Mouse (Mus musculus): Measurements from ENCODE around the gene Rnf224. TPM values are rescaled to one million over a fixed set of nuclear protein-coding genes. Genes with fewer than 3 reads are reported as not detected.
"Not testable (repeated sequence)": the region's sequence is repeated elsewhere in the genome, so short reads cannot be mapped to it uniquely, and the experiment has no call there.

The Rnf224 gene
- total RNA-seq (2021), result not detected
- long read RNA-seq, experiment 1, result 0 reads
- long read RNA-seq, experiment 2, result 0 reads

GRCm38 (mm10) chr2:25236614-25237013, at the start of gene Rnf224:
Gene Rnf224, minus strand, starts transcription at chr2:25236787.
- no peak for DNase-seq (ENCODE audit: low spot score in 2 of 2)

GRCm38 (mm10) chr2:25286314-25286713, 49.7 kb upstream of the Rnf224 start:
- no peak for DNase-seq (ENCODE audit: low spot score in 2 of 2)

DNA sequence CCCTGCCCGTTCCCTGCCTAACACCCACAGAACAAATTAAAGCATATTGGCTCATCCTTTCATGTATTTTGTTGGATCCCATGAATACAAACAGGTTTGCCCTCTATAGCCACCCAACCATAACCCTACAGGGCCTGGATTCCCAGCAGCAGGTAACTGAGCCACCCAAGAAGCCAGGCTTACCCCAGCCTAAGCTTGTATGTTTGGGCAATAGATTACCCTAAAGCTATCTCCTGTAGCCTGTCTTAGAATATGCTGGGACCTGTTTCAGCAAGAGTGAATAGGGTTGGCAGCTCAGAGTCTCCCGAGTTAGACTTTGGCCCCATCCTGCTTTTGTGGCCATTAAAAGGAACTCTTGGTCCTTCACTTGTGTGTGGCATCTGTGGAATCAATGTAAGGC, 49.0 kb upstream of the Rnf224 start:
- DNase-seq (ENCODE audit: low spot score in 2 of 2), result no peak

GRCm38 (mm10) chr2:25278928-25279882, 42.6 kb upstream of the Rnf224 start:
- DNase-seq (ENCODE audit: low spot score in 2 of 2), result peak; percentile 73 to 79

DNA sequence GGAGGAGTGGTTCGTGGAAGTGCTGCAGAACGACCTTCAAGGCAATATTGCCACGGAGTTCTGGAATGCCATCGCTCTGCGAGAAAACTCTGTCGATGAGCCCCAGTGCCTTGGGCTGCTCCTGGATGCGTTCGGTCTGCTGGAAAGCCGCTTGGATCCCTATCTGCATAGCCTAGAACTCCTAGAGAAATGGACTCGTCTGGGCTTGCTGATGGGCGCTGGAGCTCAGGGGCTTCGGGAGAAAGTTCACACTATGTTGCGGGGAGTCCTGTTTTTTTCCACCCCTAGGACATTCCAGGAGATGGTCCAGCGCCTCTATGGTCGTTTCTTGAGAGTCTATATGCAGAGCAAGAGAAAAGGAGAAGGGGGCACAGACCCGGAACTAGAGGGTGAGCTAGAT, 36.4 kb upstream of the Rnf224 start:
- no peak for DNase-seq (ENCODE audit: low spot score in 2 of 2)

DNA sequence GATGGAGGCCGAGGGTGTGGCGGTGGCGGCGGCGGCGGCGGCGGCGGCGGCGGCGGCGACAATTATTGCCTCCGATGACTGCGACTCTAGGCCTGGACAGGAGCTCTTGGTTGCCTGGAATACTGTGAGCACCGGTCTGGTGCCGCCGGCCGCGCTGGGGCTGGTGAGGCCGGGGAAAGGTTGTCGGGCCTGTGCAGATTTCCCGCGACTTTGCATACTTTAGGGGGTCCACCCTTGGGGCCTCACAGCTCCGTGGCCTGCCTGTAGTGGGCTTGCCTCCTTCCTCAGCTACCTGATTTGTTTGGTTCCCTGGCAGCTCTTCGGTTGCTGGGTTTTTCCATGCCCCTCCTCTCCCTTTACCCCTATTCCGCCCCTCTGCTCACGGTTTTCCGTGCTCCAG, 35.9 kb upstream of the Rnf224 start:
- no peak for DNase-seq (ENCODE audit: low spot score in 2 of 2)

- peak; percentile 98 to 99 for DNase-seq (ENCODE audit: low spot score in 2 of 2)
These were observed 35.4 kb upstream of the Rnf224 start, which contains the start of the genes Ssna1 and Anapc2 for GRCm38 (mm10) chr2:25271827-25272511. Gene Ssna1, minus strand, starts transcription at chr2:25272438. Gene Anapc2, plus strand, starts transcription at chr2:25272478.

GRCm38 (mm10) chr2:25267746-25268309, 31.2 kb upstream of the Rnf224 start:
- DNase-seq (ENCODE audit: low spot score in 2 of 2), result no peak

DNA sequence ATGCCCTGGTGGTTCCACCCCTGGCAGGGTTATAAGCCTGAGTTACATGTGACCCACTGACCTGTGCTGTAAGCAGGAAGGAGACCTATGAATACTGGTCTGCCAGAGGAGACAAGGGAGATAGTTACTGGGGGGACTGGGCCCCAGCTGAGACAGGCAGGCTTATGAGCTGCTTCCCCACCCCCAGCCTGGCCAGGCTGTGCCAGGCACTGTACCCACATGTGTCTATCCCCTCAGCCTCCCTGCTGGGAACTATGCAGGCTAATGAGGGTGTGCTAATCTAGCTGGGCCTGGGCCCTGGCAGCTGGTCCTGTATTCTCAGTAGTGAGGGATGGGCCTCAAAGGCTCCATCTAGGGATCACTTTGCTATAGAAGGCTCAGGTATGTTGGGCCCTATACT, 30.7 kb upstream of the Rnf224 start:
- no peak for DNase-seq (ENCODE audit: low spot score in 2 of 2)

GRCm38 (mm10) chr2:25266720-25267119, 30.1 kb upstream of the Rnf224 start:
- DNase-seq (ENCODE audit: low spot score in 2 of 2), result peak in 1 of 2 experiments; percentile 35

DNA sequence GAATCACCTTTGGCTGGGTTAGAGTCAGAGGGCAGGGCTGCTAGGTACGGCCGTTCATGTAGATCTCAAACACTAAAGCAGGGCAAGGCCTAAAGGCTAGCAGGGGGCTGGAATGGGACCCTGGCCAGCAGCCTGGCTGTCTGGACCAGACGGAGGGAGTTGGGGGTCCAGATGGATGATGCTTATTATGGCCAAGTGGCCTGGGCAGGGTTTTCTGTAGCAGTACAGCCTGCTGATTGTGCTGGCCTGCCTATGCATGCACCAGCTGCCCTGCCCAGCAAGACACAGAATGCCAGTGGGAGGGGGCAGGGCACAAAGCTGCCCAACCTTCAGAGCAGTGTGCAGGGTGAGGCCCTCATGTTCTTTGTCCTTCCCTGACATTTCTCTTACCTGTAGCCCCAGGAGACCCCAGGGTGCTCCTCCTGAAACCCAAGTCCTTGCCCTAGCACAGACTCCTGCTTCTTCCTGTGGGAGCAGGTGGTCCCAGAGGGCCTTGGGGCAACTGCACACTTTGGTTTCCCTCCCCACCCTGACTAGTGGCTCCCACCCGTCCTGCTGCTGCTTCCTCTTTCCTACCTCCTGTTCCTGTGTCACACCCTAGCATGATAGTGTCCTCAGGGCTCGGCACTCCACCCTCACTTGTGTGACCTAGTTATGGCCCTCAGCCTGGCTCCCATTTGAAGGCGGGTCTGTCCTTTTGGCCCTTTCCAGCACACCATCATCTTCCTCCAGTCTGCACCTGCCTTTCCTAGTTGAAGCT, 29.5 kb upstream of the Rnf224 start:
- no peak for DNase-seq (ENCODE audit: low spot score in 2 of 2)

GRCm38 (mm10) chr2:25264851-25265250, 28.3 kb upstream of the Rnf224 start:
- no peak for DNase-seq (ENCODE audit: low spot score in 2 of 2)

DNA sequence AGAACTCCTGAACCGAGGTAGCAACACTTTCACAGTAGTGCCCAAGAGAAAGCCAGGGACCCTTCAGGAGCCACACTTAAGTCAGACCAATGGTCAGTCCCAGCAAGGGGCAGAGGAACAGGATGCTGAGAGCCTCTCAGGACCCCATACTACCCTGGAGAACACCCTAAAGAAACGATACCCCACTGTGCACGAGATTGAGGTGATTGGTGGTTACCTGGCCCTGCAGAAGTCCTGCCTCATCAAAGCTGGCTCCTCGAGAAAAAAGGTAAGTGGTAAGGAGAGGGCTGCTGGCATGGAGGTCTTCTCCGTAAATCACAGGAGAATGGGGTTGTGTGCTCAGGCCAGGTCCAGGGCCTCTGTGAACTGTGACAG, 27.7 kb upstream of the Rnf224 start:
- DNase-seq (ENCODE audit: low spot score in 2 of 2), result no peak

DNA sequence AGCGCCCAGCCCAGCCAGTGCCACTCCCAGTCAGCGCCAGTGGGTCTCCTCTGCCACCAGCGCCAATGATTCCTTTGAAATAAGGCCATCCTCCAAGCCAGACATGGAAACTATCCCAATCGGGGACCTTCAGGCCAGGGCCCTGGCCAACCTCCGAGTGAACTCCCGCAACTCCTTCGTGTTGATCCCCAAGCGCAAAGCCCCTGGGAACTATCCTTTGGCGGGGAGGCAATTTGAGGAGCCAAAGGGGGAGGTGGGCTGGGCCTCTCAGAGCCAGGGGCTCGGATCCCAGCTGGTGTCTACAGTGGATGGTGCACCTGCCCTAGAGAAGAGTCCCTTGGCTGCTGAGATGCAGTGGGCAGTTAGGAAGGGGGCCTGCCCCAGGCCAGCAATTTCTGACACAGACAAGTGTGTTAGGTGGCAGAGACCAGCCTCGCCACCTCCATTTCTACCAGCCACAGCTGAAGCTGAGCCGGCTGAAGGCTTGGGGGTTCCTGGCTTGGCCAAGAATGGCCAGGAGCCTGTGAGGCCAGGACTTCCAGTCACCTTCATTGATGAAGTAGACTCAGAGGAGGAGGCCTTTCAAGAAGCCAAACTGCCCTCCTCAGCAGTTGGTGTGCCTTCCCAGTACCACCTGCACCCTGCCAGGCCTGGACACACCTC, 27.2 kb upstream of the Rnf224 start:
- no peak for DNase-seq (ENCODE audit: low spot score in 2 of 2)

GRCm38 (mm10) chr2:25262795-25263622, 26.4 kb upstream of the Rnf224 start:
- no peak for DNase-seq (ENCODE audit: low spot score in 2 of 2)

DNA sequence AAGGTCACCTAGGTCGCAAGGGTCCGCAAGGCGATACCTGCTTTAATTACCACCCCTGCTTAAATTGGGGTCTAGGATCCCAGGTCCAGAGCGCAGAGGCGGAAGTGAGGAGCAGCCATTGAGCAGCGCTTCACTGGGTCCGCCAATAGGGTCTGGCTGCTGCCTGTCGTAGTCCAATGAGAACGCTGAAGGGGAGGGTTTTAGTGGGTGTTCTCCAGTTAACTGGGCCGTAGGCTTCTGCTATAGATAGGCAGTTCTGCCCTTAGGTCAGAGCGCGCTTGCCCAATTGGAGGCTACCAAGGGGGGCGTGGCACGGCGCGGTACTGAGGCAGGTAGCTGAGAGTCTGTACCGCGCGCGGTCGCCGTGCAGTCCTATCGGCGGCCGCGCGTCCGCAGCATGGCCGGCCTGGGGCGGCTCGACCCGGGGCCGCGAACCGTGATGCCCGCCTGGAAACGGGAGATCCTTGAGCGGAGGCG, 25.7 kb upstream of the Rnf224 start, which contains the start of gene Tprn:
Tprn (plus strand) TSS at position 328 of the 477 bp plus-strand sequence.
- DNase-seq (ENCODE audit: low spot score in 2 of 2), result peak; percentile 91 to 93

GRCm38 (mm10) chr2:25261870-25262269, 25.3 kb upstream of the Rnf224 start:
- DNase-seq (ENCODE audit: low spot score in 2 of 2), result no peak

DNA sequence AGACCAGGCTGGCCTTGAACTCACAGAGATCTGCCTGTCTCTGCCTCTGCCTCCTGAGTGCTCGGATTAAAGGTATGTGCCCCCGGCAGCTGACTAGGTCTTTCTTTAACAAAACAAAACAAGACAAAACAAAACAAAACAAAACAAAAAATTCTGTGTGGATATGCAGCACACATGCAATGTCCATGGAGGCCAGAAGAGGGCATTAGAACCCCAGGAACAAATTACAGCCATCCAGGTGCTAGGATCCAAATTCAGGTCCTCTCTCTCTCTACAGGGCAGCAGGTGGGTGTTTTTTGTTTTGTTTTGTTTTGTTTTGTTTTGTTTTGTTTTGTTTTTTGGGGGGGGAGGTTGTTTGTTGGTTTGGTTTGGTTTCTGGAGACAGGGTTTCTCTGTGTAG, 22.3 kb upstream of the Rnf224 start:
- no peak for DNase-seq (ENCODE audit: low spot score in 2 of 2)

DNA sequence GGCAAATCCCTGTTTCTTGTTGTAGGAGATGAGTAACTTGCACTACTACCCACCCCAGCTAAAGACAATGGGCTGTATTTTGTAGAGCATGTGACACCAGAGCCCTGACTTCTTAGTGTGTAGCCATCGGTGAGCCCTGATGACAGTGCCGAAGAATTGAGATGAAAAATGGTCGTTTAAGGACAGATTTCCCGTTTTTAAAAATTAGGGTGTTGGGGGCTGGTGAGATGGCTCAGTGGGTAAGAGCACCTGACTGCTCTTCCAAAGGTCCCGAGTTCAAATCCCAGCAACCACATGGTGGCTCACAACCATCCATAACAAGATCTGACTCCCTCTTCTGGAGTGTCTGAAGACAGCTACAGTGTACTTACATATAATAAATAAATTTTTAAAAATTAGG, 20.7 kb upstream of the Rnf224 start:
- DNase-seq (ENCODE audit: low spot score in 2 of 2), result not testable (repeated sequence)

Measured in left cerebral cortex, adult 18-20 months (tissue).